Mouse (Mus musculus) cortical plate, adult 2 months (tissue): Measurements from ENCODE around the gene Ano2. TPM values are rescaled to one million over a fixed set of nuclear protein-coding genes. Genes with fewer than 3 reads are reported as not detected.

Source experiments
- H3K27ac ChIP-seq: fragments of 200-500 bp; 2 replicates; pipeline ENCODE4 v1.5.1; 2012; ENCODE audit warnings: low read length, control low read depth, inconsistent platforms; ENCODE audit not compliant: insufficient read depth
- H3K4me1 ChIP-seq: fragments of 200-500 bp; 2 replicates; pipeline ENCODE4 v1.6.1; 2011; ENCODE audit warnings: low read length; ENCODE audit not compliant: control insufficient read depth, insufficient read depth
- H3K4me3 ChIP-seq: fragments of 200-500 bp; 2 replicates; pipeline ENCODE4 v1.5.1; 2011; ENCODE audit warnings: mild to moderate bottlenecking, low read length, control low read depth; ENCODE audit not compliant: insufficient read depth
- CTCF ChIP-seq: fragments of 200-500 bp; IDR thresholded peaks from 2 replicates; pipeline ENCODE4 v1.5.1; 2011; ENCODE audit warnings: mild to moderate bottlenecking, control low read depth, low read length; ENCODE audit not compliant: insufficient read depth; ENCODE audit errors: extremely low read depth
- POLR2A ChIP-seq: fragments of 200-500 bp; IDR thresholded peaks from 2 replicates; pipeline ENCODE4 v1.6.1; 2011; ENCODE audit warnings: mild to moderate bottlenecking, low read length, control low read depth; ENCODE audit not compliant: insufficient read depth; ENCODE audit errors: extremely low read depth
- polyA plus RNA-seq: library from polyadenylated mRNA; depleted of rRNA; stranded (reverse); fragments of >200 nt; gene quantifications from 2 replicates; pipeline ENCODE4 v1.2.3, GENCODE M21; 2012

The Ano2 gene
- polyA plus RNA-seq, 1 experiment: 3.0 TPM

GRCm38 (mm10) chr6:125737511-125738285 is 47.5 kb downstream of the Ano2 start:
- TF ChIP-seq CTCF (no peak), POLR2A (no peak)
- no peak overlapping the region for H3K27ac ChIP-seq
- H3K4me1 ChIP-seq: no peaks in the 10 kb centered on the region
- H3K4me3 ChIP-seq: no peak overlapping the region

DNA sequence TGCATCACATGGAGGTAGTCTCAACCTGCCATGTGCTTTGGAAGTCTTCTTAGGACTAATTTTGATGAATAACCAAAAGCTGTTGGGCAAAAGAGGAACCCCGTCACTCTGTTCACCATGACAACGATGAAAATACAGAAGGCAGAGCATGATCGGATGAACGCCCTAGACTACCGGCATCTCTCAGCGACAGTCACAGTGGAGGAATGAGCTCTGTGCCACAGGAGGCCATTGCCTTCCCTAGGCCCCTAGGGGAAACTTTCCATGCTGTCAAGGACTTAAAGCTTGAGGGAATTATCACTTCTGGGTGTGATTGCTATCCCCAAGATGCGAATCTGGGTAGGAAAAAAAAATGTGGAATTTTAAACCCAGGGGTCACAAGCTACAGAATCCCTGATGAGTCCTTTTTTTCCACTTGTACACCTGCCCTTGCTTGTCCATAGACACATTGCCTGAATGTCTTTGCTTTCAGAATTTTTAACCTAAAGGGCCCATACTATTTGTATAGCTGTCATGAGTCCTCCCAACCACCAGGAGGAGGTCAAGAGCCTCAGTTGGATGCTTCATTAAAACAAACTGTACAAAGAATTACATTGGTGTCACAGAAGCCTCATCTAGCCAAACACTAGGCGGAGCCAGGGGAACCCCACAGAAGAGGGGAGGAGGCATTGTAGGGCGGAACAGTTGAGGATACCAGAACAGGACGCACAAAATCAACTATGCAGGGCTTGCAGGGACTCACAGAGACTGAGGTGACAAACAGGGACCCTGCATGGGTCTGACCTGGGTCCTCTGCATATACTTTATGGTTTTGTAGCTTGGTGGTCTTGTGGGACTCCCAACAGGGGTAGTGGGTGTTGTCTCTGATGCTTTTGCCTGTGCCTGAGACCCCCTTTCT is 53.2 kb downstream of the Ano2 start:
- H3K4me1 ChIP-seq: no peaks in the 10 kb centered on the region
- no peak overlapping the region for H3K27ac ChIP-seq
- no peak overlapping the region for H3K4me3 ChIP-seq
- no peak for TF ChIP-seq POLR2A
- no peak for TF ChIP-seq CTCF

DNA sequence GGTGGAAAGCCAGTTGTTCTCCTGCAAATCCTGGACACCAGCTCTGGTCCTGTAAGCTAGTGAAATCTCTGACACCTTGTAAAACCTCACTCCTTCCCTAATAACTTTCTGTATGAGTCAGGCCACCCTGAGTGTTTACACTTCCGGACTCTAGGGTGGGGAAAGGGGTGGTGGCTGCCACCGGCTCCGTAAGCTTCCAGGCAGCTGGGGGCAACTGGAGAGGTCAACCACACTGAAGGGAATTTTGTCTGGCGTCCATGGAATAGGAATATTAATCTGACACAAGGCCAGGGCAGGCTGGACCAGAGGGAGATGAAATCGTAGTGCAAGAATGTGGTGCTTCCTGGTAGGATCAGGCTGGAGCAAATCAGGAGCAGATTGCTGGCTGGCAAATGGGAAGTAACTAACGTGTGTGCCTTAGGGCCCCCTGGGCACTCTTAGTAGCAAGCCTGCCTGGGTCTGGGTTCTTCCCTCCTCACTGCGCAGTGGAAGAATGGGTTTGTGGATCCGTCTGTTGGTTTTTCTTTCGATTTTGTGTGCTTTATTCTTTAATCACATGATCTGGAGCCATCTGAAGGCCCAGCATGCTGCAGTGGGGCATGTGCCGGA is 57.2 kb downstream of the Ano2 start:
- no peak overlapping the region for H3K27ac ChIP-seq
- H3K4me1 ChIP-seq: no peaks in the 10 kb centered on the region
- TF ChIP-seq POLR2A: no peak
- no peak for TF ChIP-seq CTCF
- H3K4me3 ChIP-seq: no peak overlapping the region

DNA sequence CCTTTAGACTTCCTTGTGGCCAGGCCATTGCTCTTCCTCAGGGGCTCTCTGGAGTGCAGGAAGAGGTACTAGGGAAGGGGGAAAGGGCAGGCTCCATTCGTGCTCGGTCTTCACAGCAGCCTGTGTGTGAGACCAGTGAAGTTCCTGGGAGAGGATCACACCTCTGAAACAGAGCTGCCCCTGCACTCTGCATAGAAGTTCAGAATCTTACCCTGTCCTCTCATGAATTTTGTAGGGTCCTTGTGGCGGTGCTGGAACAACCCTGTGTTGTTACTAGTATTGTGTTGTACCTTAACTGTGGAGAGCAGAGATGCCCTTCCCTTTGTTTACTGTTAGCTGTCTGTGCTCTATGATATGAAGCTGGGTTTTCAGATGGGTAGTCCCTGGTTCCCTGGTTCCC is 58.4 kb downstream of the Ano2 start:
- no peak overlapping the region for H3K4me3 ChIP-seq
- H3K4me1 ChIP-seq: no peaks in the 10 kb centered on the region
- H3K27ac ChIP-seq: no peak overlapping the region
- TF ChIP-seq POLR2A (no peak), CTCF (no peak)

GRCm38 (mm10) chr6:125762851-125763519 is 72.8 kb downstream of the Ano2 start:
- TF ChIP-seq CTCF: no peak
- TF ChIP-seq POLR2A: no peak
- Histone ChIP-seq H3K27ac (no peak overlapping the region), H3K4me1 (no peaks in the 10 kb centered on the region), H3K4me3 (no peak overlapping the region)

DNA sequence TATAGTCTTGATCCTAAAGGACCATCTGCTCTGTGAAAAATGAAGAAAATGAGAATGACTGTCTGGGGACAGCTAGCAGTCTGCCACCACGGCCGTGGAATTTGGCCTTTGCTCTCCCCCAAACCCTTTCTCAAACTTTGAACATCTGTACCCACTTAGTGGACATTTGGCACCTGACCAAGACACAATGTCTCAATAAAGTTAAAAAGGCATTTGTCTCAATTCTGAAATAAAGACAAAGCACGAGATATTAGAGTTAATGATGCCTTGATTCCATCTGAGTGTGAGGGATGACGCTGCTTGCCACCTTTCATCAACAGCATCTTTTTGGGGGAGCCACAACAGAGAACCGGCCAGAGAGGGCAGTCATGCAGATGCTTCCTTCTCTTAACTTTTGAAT is 83.0 kb downstream of the Ano2 start:
- H3K27ac ChIP-seq: no peak overlapping the region
- peaks cover 3% of the 10 kb centered on the region for H3K4me1 ChIP-seq
- H3K4me3 ChIP-seq: no peak overlapping the region
- no peak for TF ChIP-seq CTCF
- TF ChIP-seq POLR2A: no peak

GRCm38 (mm10) chr6:125776291-125776690 is 86.1 kb downstream of the Ano2 start:
- Histone ChIP-seq H3K4me1 (peaks cover 3% of the 10 kb centered on the region), H3K4me3 (no peak overlapping the region), H3K27ac (no peak overlapping the region)
- TF ChIP-seq POLR2A (no peak), CTCF (no peak)

GRCm38 (mm10) chr6:125802954-125803353 is 112.7 kb downstream of the Ano2 start:
- TF ChIP-seq POLR2A (no peak), CTCF (no peak)
- Histone ChIP-seq H3K4me3 (no peak overlapping the region), H3K27ac (no peak overlapping the region), H3K4me1 (no peaks in the 10 kb centered on the region)

GRCm38 (mm10) chr6:125803364-125804011 is 113.3 kb downstream of the Ano2 start:
- Histone ChIP-seq H3K4me3 (no peak overlapping the region), H3K4me1 (no peaks in the 10 kb centered on the region), H3K27ac (no peak overlapping the region)
- TF ChIP-seq POLR2A (no peak), CTCF (no peak)
